Mouse (Mus musculus) lung, adult 2 months (tissue): ENCODE measurements around the gene Tek. TPM values are rescaled to one million over a fixed set of nuclear protein-coding genes. Genes with fewer than 3 reads are reported as not detected.

Experiments used
- DNase-seq: peaks from one replicate; pipeline ENCODE4 v3.0.0; 2022
- H3K4me1 ChIP-seq: fragments of 200-500 bp; 2 replicates; pipeline ENCODE4 v1.6.1; 2011; ENCODE audit warnings: low read length; ENCODE audit not compliant: control insufficient read depth, insufficient read depth
- H3K4me3 ChIP-seq: fragments of 200-500 bp; replicated peaks from 2 replicates; pipeline ENCODE3; 2011; ENCODE audit warnings: low read depth, mild to moderate bottlenecking, control low read depth, low read length; ENCODE audit errors: extremely low read depth
- CTCF ChIP-seq: fragments of 200-500 bp; IDR thresholded peaks from 2 replicates; pipeline ENCODE4 v1.5.1; 2011; ENCODE audit warnings: mild to moderate bottlenecking, low read length, control low read depth; ENCODE audit not compliant: insufficient read depth
- POLR2A ChIP-seq: fragments of 200-500 bp; IDR thresholded peaks from 2 replicates; pipeline ENCODE4 v1.6.1; 2011; ENCODE audit warnings: low read depth, mild to moderate bottlenecking, control low read depth, low read length, borderline replicate concordance; ENCODE audit errors: extremely low read depth
- WGBS: fragments of 180-500 bp; shearing (Covaris S2); methylation state at CpG from one replicate; pipeline ENCODE4 v1.1.7; 2018; 5-methylcytosine and 5-hydroxymethylcytosine counted together
- polyA plus RNA-seq: library from polyadenylated mRNA; depleted of rRNA; stranded (reverse); fragments of >200 nt; gene quantifications from 2 replicates; pipeline ENCODE4 v1.2.3, GENCODE M21; 2012

Gene Tek
- polyA plus RNA-seq, 1 experiment = 78.6 TPM

GRCm38 (mm10) chr4:94737326-94738295 is 1.5 kb upstream of the Tek start:
- no peak for TF ChIP-seq POLR2A
- no peak for TF ChIP-seq CTCF
- H3K4me3 ChIP-seq = no peak overlapping the region
- no peak for DNase-seq
- 56% methylated on average over 5 of the region's 5 CpGs for WGBS
- H3K4me1 ChIP-seq = peaks cover under 1% of the 10 kb centered on the region

DNA sequence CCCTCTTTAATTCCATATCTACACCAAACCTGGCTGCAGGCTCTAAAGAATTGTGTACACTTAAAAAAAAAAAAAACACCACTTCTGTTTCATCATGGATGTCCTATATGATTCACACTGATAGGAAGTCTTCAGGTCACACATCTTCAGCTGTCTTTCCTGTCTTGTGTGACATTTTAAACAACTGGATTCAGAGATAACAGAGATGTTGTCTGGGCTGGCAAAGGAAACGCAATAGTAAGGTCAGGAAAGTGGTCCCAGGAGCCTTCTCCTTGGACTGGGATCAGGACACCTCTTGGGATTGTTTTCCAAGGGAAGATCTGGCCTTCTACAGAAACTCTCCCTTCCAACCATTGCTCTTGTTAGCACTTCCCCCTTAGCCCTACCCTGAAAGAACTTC is 2.7 kb downstream of the Tek start:
- WGBS = 46% methylated on average over 1 of the region's 1 CpGs
- TF ChIP-seq POLR2A (no peak), CTCF (no peak)
- Histone ChIP-seq H3K4me3 (peak overlapping the region; percentile 53), H3K4me1 (peaks cover 6% of the 10 kb centered on the region; the same call in 1 of the 2 replicates)
- no peak for DNase-seq

DNA sequence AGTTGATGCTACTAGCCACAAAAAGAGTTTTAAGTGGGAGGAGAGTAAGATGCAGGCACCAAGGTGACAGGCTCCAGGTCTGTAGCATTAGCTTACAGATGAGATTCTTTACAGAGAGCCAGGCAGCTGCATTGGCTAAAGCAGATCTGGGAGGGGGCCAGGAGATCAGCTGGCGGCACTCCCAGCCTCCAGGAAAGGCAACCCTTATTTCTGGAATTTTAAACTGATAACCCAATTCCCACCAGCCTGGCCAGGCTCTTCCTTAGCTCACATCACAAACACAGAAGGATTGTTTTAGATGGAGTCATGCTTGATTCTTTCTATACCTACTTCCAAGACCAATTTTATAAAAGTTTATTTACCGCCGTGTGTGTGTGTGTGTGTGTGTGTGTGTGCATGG is 6.7 kb downstream of the Tek start:
- no peak for DNase-seq
- no peak overlapping the region for H3K4me3 ChIP-seq
- H3K4me1 ChIP-seq = peaks cover 16% of the 10 kb centered on the region
- 35% methylated on average over 3 of the region's 3 CpGs for whole genome bisulfite sequencing
- TF ChIP-seq POLR2A = no peak

DNA sequence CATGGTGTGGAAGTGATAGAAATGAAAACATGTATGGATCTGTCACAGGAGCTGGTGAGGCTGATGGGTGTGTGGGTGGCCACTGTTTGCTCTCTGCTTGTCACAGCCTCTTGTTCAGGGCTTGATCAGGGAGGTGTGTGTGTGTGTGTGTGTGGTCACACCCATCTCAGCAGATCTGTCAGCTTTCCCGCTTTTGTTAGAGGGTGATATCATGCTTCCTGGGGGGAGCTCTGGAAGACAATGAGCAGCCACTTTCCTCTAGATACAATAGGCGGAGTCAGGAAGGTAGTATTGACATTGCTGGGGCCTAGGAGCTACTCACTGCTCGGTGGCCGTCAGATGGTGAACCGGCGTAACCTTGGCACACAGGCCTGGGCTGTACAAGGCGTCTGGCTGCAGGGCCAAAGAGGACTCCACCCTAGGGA is 7.3 kb downstream of the Tek start:
- peaks cover 18% of the 10 kb centered on the region for H3K4me1 ChIP-seq
- no peak overlapping the region for H3K4me3 ChIP-seq
- 30% methylated on average over 7 of the region's 7 CpGs for WGBS
- TF ChIP-seq CTCF (no peak), POLR2A (peak; percentile 35; the same call in 1 of the 2 replicates)
- peak; percentile 44 for DNase-seq

DNA sequence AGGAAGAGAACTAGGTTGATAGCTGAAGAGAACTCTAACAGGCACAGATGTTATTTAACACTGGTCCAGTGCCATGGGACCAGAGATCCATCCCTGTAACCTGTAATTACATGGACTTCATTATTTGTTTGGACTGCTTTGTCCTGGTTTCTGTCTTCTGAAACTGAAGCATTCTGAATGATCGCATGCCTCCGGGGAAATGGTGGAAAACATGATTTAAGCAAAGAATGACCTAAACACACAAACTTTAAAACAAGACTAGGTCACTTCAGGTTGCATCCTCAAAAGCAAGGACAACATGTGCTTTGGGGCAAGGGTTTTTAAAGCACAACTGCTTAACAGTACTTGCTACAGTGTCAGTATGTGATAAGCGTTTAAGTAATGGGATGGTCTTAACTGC is 8.2 kb downstream of the Tek start:
- peaks cover 23% of the 10 kb centered on the region for H3K4me1 ChIP-seq
- no peak for DNase-seq
- no peak for TF ChIP-seq POLR2A
- 77% methylated on average over 3 of the region's 3 CpGs for WGBS
- no peak overlapping the region for H3K4me3 ChIP-seq

DNA sequence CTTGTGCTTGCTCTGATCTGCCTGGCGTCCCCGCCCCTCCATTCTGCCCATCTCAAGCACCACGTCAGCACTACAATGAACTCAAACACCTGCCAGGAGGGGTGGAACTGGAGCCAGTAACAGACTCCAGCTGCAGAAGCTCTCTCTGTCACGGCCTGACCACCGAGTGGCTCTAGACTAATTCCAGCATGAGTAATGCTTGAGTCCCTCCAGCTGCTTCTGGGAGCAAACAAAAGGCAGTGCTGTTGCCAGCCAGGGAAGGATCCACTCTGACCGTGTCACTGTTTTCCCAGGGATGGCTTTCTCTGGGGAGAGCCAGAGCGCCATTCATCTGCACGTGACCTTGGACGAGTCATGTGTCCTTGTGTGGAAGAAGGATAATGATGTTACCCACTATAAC is 13.4 kb downstream of the Tek start:
- 14% methylated on average over 9 of the region's 9 CpGs for WGBS
- TF ChIP-seq CTCF (no peak), POLR2A (no peak)
- Histone ChIP-seq H3K4me1 (peaks cover 20% of the 10 kb centered on the region), H3K4me3 (peak overlapping the region; percentile 43)
- DNase-seq = peak; percentile 33

DNA sequence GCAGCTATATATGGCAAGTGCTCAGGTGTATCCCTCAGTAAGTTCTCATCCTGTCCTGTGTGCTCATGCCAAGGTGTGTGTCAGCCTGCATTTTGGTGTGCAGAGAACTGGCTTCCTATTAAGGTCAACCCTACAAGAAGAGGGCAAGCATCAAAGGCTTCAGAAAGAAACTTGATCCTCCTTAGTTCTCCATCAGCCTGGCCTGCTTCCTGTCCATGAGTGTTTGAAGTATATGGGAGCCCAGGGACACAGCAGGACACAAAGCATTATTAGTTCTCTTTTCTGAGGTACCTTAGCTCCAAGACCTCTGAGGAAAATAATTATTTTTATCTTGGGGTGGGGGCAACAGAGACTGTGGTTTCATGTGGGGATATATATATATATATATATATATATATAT is 26.1 kb downstream of the Tek start:
- no peak for TF ChIP-seq POLR2A
- TF ChIP-seq CTCF = no peak
- Histone ChIP-seq H3K4me3 (no peak overlapping the region), H3K4me1 (peaks cover 8% of the 10 kb centered on the region)
- DNase-seq = no peak

DNA sequence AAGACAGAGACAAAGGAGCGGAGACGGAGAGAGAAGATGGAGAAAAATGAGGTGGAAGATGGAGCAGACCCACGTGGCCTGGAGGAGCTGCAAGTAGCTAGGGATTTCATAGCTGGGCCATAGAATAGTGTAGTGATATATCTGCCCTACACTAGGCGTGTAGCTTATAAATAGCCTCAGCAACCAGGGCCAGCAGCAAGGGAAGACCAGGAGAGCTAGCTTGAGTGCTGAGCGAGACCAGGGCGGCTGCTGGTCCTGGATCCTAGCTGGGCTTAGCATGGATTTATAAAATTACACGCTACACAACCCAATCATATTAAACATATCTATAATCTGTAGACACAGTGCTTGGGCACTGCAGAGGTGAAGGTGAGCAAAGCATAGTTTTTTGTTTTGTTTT is 27.1 kb downstream of the Tek start:
- DNase-seq = no peak
- TF ChIP-seq POLR2A = no peak
- no peak for TF ChIP-seq CTCF
- 66% methylated on average over 7 of the region's 7 CpGs for WGBS
- H3K4me3 ChIP-seq = no peak overlapping the region
- peaks cover 8% of the 10 kb centered on the region for H3K4me1 ChIP-seq

DNA sequence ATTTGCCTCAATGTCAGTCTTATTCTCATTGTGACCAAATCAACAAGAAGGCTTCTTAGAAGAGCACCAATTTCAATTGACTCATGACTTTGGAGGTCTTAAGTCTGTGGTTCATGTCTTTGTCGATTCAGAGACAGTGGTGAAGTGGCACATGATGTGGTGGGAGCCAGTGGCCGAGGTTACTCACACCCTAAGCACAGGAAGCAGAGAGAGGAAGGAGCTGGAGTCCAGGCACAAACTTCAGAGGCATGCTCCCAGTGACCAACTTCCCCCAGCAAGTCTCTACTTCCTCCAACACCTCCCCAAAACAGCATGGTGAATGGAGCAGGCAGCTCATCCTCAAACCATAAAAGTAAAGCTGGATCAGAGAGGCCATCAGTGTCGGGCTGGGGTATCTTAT is 29.5 kb downstream of the Tek start:
- H3K4me3 ChIP-seq = no peak overlapping the region
- no peak for DNase-seq
- peaks cover 8% of the 10 kb centered on the region for H3K4me1 ChIP-seq
- TF ChIP-seq POLR2A = no peak
- no peak for TF ChIP-seq CTCF
- 45% methylated on average over 3 of the region's 3 CpGs for WGBS

GRCm38 (mm10) chr4:94781043-94781442 is 42.0 kb downstream of the Tek start:
- TF ChIP-seq CTCF = no peak
- TF ChIP-seq POLR2A = no peak
- H3K4me1 ChIP-seq = peaks cover 5% of the 10 kb centered on the region; the same call in 1 of the 2 replicates
- no peak for DNase-seq
- H3K4me3 ChIP-seq = no peak overlapping the region
- WGBS = 87% methylated on average over 5 of the region's 5 CpGs
